Mouse (Mus musculus) kidney, postnatal 0 days (tissue): ENCODE results near the gene Pth2. TPM values are rescaled to one million over a fixed set of nuclear protein-coding genes. Genes with fewer than 3 reads are reported as not detected.
A peak's percentile ranks its signal among the peaks of the same experiment; 100 is the strongest.

ENCODE experiments used
- ATAC-seq: fragments of 200-750 bp; cut with Nextera tagmentation; replicated peaks from 2 replicates; pipeline ENCODE4 v1.8.0; 2017; ENCODE audit warnings: low read depth, moderate number of reproducible peaks, moderate TSS enrichment, moderate library complexity; ENCODE audit not compliant: low FRiP score
- DNase-seq: peaks from one replicate; pipeline ENCODE4 v3.0.0-alpha.2; 2016; ENCODE audit warnings: low spot score
- H3K27ac ChIP-seq: fragments of 300-500 bp; sonication (generic); 2 replicates; pipeline ENCODE4 v1.5.1; 2014; ENCODE audit warnings: mild to moderate bottlenecking
- H3K27me3 ChIP-seq: fragments of 300-500 bp; sonication (generic); 2 replicates; pipeline ENCODE4 v1.6.1; 2014; ENCODE audit warnings: low read length, mixed read lengths; ENCODE audit not compliant: insufficient read depth
- H3K36me3 ChIP-seq: fragments of 300-500 bp; sonication (generic); 2 replicates; pipeline ENCODE4 v1.6.1; 2014; ENCODE audit warnings: low read length, mixed read lengths; ENCODE audit not compliant: insufficient read depth
- H3K4me1 ChIP-seq: fragments of 300-500 bp; sonication (generic); replicated peaks from 2 replicates; pipeline ENCODE4 v1.6.1; 2014; ENCODE audit warnings: antibody characterized with exemption, low read length, mixed read lengths; ENCODE audit not compliant: insufficient read depth
- H3K4me2 ChIP-seq: fragments of 300-500 bp; sonication (generic); 2 replicates; pipeline ENCODE4 v1.6.1; 2014; ENCODE audit warnings: mild to moderate bottlenecking, low read length, moderate library complexity, mixed read lengths
- H3K4me3 ChIP-seq: fragments of 300-500 bp; sonication (generic); replicated peaks from 2 replicates; pipeline ENCODE4 v1.5.1; 2014; ENCODE audit warnings: low read depth, low read length
- H3K9ac ChIP-seq: fragments of 300-500 bp; sonication (generic); 2 replicates; pipeline ENCODE4 v1.6.1; 2014; ENCODE audit warnings: low read depth, low read length
- H3K9me3 ChIP-seq: fragments of 300-500 bp; sonication (generic); replicated peaks from 2 replicates; pipeline ENCODE4 v1.6.1; 2016; ENCODE audit warnings: low read length, inconsistent platforms, mixed read lengths
- CTCF ChIP-seq: IDR thresholded peaks from 2 replicates; pipeline ENCODE4 v1.5.1; 2016; ENCODE audit warnings: antibody characterized with exemption, low read depth, mild to moderate bottlenecking, moderate library complexity
- WGBS: fragments of 180-500 bp; shearing (Covaris S2); extraction: QIAGEN DNeasy Blood & Tissue Kit; methylation state at CpG from one replicate; pipeline ENCODE4 v1.1.7; 2014; 5-methylcytosine and 5-hydroxymethylcytosine counted together
- polyA plus RNA-seq: library from polyadenylated mRNA; unstranded; fragments of >200 nt; fragmentation: Nextera tagmentation; extraction: Ambion mirVana; gene quantifications from 2 replicates; pipeline ENCODE4 v1.2.1, GENCODE M21; 2015

The Pth2 gene
- polyA plus RNA-seq, 1 experiment from 2014 or later: not detected

- Histone ChIP-seq H3K4me1 (peaks cover 5% of the 10 kb centered on the region), H3K36me3 (peaks cover 13% of the 10 kb centered on the region; the same call in 1 of the 2 replicates), H3K27me3 (no peaks in the 10 kb centered on the region), H3K9me3 (no peaks in the 10 kb centered on the region), H3K27ac (no peak overlapping the region), H3K9ac (no peak overlapping the region), H3K4me3 (no peak overlapping the region), H3K4me2 (0 out of 2 replicates have a peak overlapping the region, but pooled peaks have one; percentile 73)
- ATAC-seq: no peak
- TF ChIP-seq CTCF: no peak
- DNase-seq: no peak
- WGBS: 86% methylated on average over 9 of the region's 9 CpGs
These were observed 25.2 kb upstream of the Pth2 start for GRCm38 (mm10) chr7:45155590-45155989.

DNA sequence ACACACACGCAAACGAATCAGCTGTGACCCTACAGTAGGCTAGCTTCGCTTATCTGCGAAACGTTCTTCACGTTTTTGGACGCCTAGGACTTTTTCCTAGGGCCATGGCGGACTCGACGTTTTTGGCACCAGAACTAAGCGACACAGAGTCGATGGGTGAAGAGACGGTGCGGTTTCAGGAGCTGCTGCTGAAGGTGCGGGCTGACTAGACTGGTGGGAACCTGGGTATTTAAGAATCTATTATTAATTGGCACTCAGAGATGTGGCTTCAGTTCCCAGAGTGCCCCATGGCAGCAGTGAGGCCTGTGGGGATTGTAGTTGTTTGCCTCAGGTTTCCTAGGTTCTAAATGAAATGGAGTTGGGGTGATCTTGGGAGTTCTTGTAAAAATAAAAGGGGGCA is 24.6 kb upstream of the Pth2 start:
- Histone ChIP-seq H3K9ac (no peak overlapping the region), H3K9me3 (no peaks in the 10 kb centered on the region), H3K4me1 (no peaks in the 10 kb centered on the region), H3K4me2 (no peak overlapping the region), H3K36me3 (peaks cover 13% of the 10 kb centered on the region; the same call in 1 of the 2 replicates), H3K4me3 (no peak overlapping the region), H3K27me3 (no peaks in the 10 kb centered on the region), H3K27ac (no peak overlapping the region)
- ATAC-seq (no peak), DNase-seq (no peak)
- no peak for TF ChIP-seq CTCF
- 94% methylated on average over 15 of the region's 15 CpGs for WGBS

GRCm38 (mm10) chr7:45157459-45157858 is 23.3 kb upstream of the Pth2 start:
- H3K9ac ChIP-seq: no peak overlapping the region
- ATAC-seq: no peak
- no peaks in the 10 kb centered on the region for H3K9me3 ChIP-seq
- peaks cover 13% of the 10 kb centered on the region; the same call in 1 of the 2 replicates for H3K36me3 ChIP-seq
- no peak for DNase-seq
- no peak for TF ChIP-seq CTCF
- H3K27me3 ChIP-seq: no peaks in the 10 kb centered on the region
- H3K4me1 ChIP-seq: no peaks in the 10 kb centered on the region; the same call in 1 of the 2 replicates
- no peak overlapping the region for H3K27ac ChIP-seq
- WGBS: 77% methylated on average over 14 of the region's 14 CpGs
- H3K4me2 ChIP-seq: no peak overlapping the region
- no peak overlapping the region for H3K4me3 ChIP-seq

- no peak for TF ChIP-seq CTCF
- DNase-seq: no peak
- no peak overlapping the region for H3K9ac ChIP-seq
- H3K36me3 ChIP-seq: peaks cover 13% of the 10 kb centered on the region; the same call in 1 of the 2 replicates
- no peak for ATAC-seq
- H3K4me3 ChIP-seq: no peak overlapping the region
- H3K4me2 ChIP-seq: no peak overlapping the region
- no peak overlapping the region for H3K27ac ChIP-seq
- peaks cover 10% of the 10 kb centered on the region for H3K27me3 ChIP-seq
- WGBS: 91% methylated on average over 6 of the region's 6 CpGs
- no peaks in the 10 kb centered on the region for H3K9me3 ChIP-seq
- peaks cover 5% of the 10 kb centered on the region; the same call in 1 of the 2 replicates for H3K4me1 ChIP-seq
These were observed 21.8 kb upstream of the Pth2 start for GRCm38 (mm10) chr7:45158991-45159390.

DNA sequence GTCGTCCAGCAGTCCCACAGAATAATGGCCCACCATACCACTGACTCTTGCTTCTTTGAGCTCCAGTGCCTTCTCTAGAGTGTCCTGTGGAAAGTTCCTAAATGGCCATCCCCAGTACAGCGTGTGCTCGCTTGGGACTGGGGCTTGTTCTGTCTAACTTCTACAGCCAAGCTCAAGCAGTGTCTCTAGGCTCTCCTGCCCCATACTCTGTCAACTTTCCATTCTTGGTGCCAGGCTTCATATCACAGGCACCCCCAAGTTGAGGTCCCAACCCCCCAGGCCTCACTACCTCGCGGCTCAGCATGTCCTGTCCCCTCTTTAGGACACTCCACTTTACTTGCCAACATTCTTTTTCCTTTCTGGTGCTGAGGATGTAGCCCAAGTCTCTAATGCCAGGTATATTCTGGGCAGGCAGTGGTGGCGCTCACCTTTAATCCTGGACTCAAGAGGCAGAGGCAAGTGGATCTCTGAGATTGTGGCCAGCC is 20.4 kb upstream of the Pth2 start:
- ATAC-seq (no peak), DNase-seq (no peak)
- no peak for TF ChIP-seq CTCF
- peaks cover 5% of the 10 kb centered on the region; the same call in 1 of the 2 replicates for H3K4me1 ChIP-seq
- no peak overlapping the region for H3K9ac ChIP-seq
- peaks cover 13% of the 10 kb centered on the region; the same call in 1 of the 2 replicates for H3K36me3 ChIP-seq
- H3K4me3 ChIP-seq: no peak overlapping the region
- 93% methylated on average over 6 of the region's 6 CpGs for WGBS
- H3K27ac ChIP-seq: no peak overlapping the region
- H3K9me3 ChIP-seq: no peaks in the 10 kb centered on the region
- H3K27me3 ChIP-seq: peaks cover 20% of the 10 kb centered on the region
- H3K4me2 ChIP-seq: no peak overlapping the region

DNA sequence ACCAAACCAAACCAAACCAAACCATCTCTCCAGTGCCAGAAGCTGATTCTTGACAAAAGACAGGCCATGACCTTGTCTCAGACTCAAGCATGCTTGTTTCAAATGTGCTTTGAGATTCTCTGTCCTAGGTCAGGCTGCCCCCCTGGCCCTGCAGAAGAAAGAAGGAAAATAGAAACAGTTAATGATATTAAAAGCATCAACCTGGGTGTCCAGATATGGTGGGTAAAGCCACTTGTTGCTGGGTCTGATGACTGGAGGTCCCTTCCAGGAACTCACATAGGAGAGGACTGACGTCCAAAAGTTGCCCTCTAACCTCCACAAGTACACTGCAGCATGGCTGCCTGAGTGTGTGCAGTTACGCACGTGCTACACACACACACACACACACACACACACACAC is 19.9 kb upstream of the Pth2 start:
- 90% methylated on average over 3 of the region's 3 CpGs for WGBS
- H3K27ac ChIP-seq: no peak overlapping the region
- peaks cover 20% of the 10 kb centered on the region for H3K27me3 ChIP-seq
- H3K9ac ChIP-seq: no peak overlapping the region
- no peak for DNase-seq
- H3K4me1 ChIP-seq: peaks cover 5% of the 10 kb centered on the region; the same call in 1 of the 2 replicates
- H3K4me2 ChIP-seq: no peak overlapping the region
- H3K36me3 ChIP-seq: peaks cover 13% of the 10 kb centered on the region; the same call in 1 of the 2 replicates
- no peak for TF ChIP-seq CTCF
- no peak for ATAC-seq
- H3K9me3 ChIP-seq: no peaks in the 10 kb centered on the region
- H3K4me3 ChIP-seq: no peak overlapping the region
